In genomic region chr2:152951065-152951849, GRCm38 (mm10) we compare ENCODE assay signal across 9 mouse cellular contexts. TPM values are rescaled to one million over a fixed set of nuclear protein-coding genes. Genes with fewer than 3 reads are reported as not detected.
DNase-seq lines count a peak whose midpoint lies in the region; ATAC-seq and TF ChIP-seq lines count a peak whose summit lies in the region.
"Had no signal": no experiment of that assay in that cellular context is flagged by ENCODE, and none has a peak within 500 bp of the region (broad histone marks: within the 10 kb centered on the region; RNA-seq: fewer than 3 reads in every experiment).

Gene Dusp15, minus strand, starts transcription at chr2:152951698.

- 1% methylated on average over 52 of the region's 54 CpGs for WGBS in forebrain, postnatal 0 days
- WGBS in kidney, embryonic 16.5 days = under 1% methylated on average over 40 of the region's 54 CpGs
- whole genome bisulfite sequencing in liver, embryonic 11.5 days = 2% methylated on average over 51 of the region's 54 CpGs

- 0 out of 2 replicates have a peak within 1 kb of the TSS, but pooled peaks have one; percentile 31 for H3K27ac ChIP-seq in gastrocnemius, adult 2 months
- peak within 1 kb of the TSS; percentile 81 for H3K27ac ChIP-seq in forebrain, postnatal 0 days (ENCODE audit: low read depth, low read length)
- no peak within 1 kb of the TSS; the same call in 1 of the 2 replicates for H3K27ac ChIP-seq in kidney, embryonic 16.5 days (ENCODE audit: low read length)
- H3K27ac ChIP-seq in liver, embryonic 11.5 days (ENCODE audit: low read depth, low read length) = no peak within 1 kb of the TSS
- H3K27ac ChIP-seq: macrophage had no signal

- H3K9ac ChIP-seq in forebrain, postnatal 0 days = peak within 1 kb of the TSS; percentile 82
- H3K9ac ChIP-seq in kidney, embryonic 16.5 days (replicated peaks; ENCODE audit: low read length) = peak within 1 kb of the TSS; percentile 67
- 0 out of 2 replicates have a peak within 1 kb of the TSS, but pooled peaks have one; percentile 34 for H3K9ac ChIP-seq in liver, embryonic 11.5 days (ENCODE audit: low read depth, low read length)

- peak; percentile 86 for ATAC-seq in forebrain, postnatal 0 days
- peak; percentile 49; the same call in 1 of the 2 replicates for ATAC-seq in kidney, embryonic 16.5 days (ENCODE audit: low FRiP score, low TSS enrichment)
- no peak for ATAC-seq in liver, embryonic 11.5 days (replicated peaks; ENCODE audit: low FRiP score)

- H3K4me2 ChIP-seq in forebrain, postnatal 0 days (ENCODE audit: low read depth) = peak within 1 kb of the TSS; percentile 82
- H3K4me2 ChIP-seq in kidney, embryonic 16.5 days (replicated peaks; ENCODE audit: low read depth, low read length) = peak within 1 kb of the TSS; percentile 90
- H3K4me2 ChIP-seq in liver, embryonic 11.5 days = peak within 1 kb of the TSS; percentile 80

- no peak for DNase-seq in gastrocnemius, adult 2 months
- DNase-seq in gastrocnemius, postnatal 14 days = no peak
- DNase-seq in cerebellum, adult 11-12 months = peak; percentile 68
- DNase-seq in forebrain, postnatal 0 days = peak; percentile 86
- DNase-seq in liver, embryonic 11.5 days (ENCODE audit: low spot score) = no peak
- peak; percentile 68 for DNase-seq in right cerebral cortex, postnatal 14 days
- DNase-seq in urinary bladder, adult 18-20 months (ENCODE audit: low spot score in 2 of 2) = no peak

- H3K9me3 ChIP-seq in forebrain, postnatal 0 days (ENCODE audit: low read length) = no peaks in the 10 kb centered on the region
- no peaks in the 10 kb centered on the region for H3K9me3 ChIP-seq in kidney, embryonic 16.5 days (ENCODE audit: low read length)
- no peaks in the 10 kb centered on the region for H3K9me3 ChIP-seq in liver, embryonic 11.5 days (ENCODE audit: control insufficient read depth, low read length)

- no peaks in the 10 kb centered on the region for H3K36me3 ChIP-seq in forebrain, postnatal 0 days (ENCODE audit: insufficient read depth)
- no peaks in the 10 kb centered on the region for H3K36me3 ChIP-seq in kidney, embryonic 16.5 days (ENCODE audit: insufficient read depth, low read length)
- H3K36me3 ChIP-seq in liver, embryonic 11.5 days (ENCODE audit: control insufficient read depth, insufficient read depth, low read length) = no peaks in the 10 kb centered on the region

- peaks cover 7% of the 10 kb centered on the region; the same call in 1 of the 2 replicates for H3K4me1 ChIP-seq in forebrain, postnatal 0 days (ENCODE audit: insufficient read depth)
- peaks cover 6% of the 10 kb centered on the region; the same call in 1 of the 2 replicates for H3K4me1 ChIP-seq in kidney, embryonic 16.5 days (ENCODE audit: insufficient read depth, low read length)
- no peaks in the 10 kb centered on the region for H3K4me1 ChIP-seq in liver, embryonic 11.5 days (replicated peaks; ENCODE audit: control insufficient read depth, insufficient read depth, low read length)

- H3K27me3 ChIP-seq in forebrain, postnatal 0 days (ENCODE audit: insufficient read depth, low read length) = no peaks in the 10 kb centered on the region
- H3K27me3 ChIP-seq in kidney, embryonic 16.5 days (ENCODE audit: insufficient read depth, low read length) = peaks cover 35% of the 10 kb centered on the region
- H3K27me3 ChIP-seq in liver, embryonic 11.5 days (replicated peaks; ENCODE audit: control insufficient read depth, insufficient read depth, low read length) = peaks cover 70% of the 10 kb centered on the region

- no peak for TF ChIP-seq CTCF in gastrocnemius, adult 2 months (IDR thresholded peaks at IDR 0.05)
- TF ChIP-seq CTCF in forebrain, postnatal 0 days (IDR thresholded peaks at IDR 0.05; ENCODE audit: low read depth) = peak; percentile 56

- intact Hi-C loops in gastrocnemius, adult 2 months (cut with DNase I) = no loop called here
- intact Hi-C loops in gastrocnemius, postnatal 14 days (cut with DNase I; ENCODE audit: low total_unique reads) = no loop called here

- H3K4me3 ChIP-seq in gastrocnemius, adult 2 months = peak within 1 kb of the TSS; percentile 78
- peak within 1 kb of the TSS; percentile 68 for H3K4me3 ChIP-seq in forebrain, postnatal 0 days (ENCODE audit: low read depth, low read length)
- H3K4me3 ChIP-seq in kidney, embryonic 16.5 days (ENCODE audit: low read length) = peak within 1 kb of the TSS; percentile 60
- H3K4me3 ChIP-seq in liver, embryonic 11.5 days (ENCODE audit: low read depth, low read length) = peak within 1 kb of the TSS; percentile 61

RNA-seq across cellular contexts. Expression of gene Dusp15, which starts in this region (rescaled TPM):
- under 1 TPM; 0.45 to 0.61 TPM for total RNA-seq in gastrocnemius, adult 2 months (2021)
- 1 to 10 TPM in 1 of 2 experiments, under 1 TPM in 1; 0.62 to 3.3 TPM for total RNA-seq in gastrocnemius, postnatal 14 days (2021)
- total RNA-seq in forebrain, postnatal 0 days (2014; rRNA removed) = 23.7 and 25.0 TPM in 2 replicates
- 12.9 and 14.8 TPM in 2 replicates for polyA plus RNA-seq in forebrain, postnatal 0 days (2015; fragmentation: Nextera tagmentation; extraction: Ambion mirVana)
- 3.1 TPM in 2 replicates for polyA plus RNA-seq in kidney, embryonic 16.5 days (2015; fragmentation: Nextera tagmentation; extraction: Ambion mirVana)
- not detected in 2 replicates for polyA plus RNA-seq in liver, embryonic 11.5 days (2014; fragmentation: Nextera tagmentation; extraction: Ambion mirVana)
- polyA plus RNA-seq: macrophage had no signal

Comparison
In these comparisons a context has a peak if more than half of its experiments do, and no peak if none do; other contexts are left out.
1. DNase-seq: peak in cerebellum, adult 11-12 months (single experiment), forebrain, postnatal 0 days (single experiment) and right cerebral cortex, postnatal 14 days (single experiment); none in gastrocnemius, adult 2 months (single experiment), gastrocnemius, postnatal 14 days (single experiment), liver, embryonic 11.5 days (single experiment) and urinary bladder, adult 18-20 months (0 of 2).
2. H3K27ac ChIP-seq: peak in gastrocnemius, adult 2 months (single experiment) and forebrain, postnatal 0 days (single experiment); none in kidney, embryonic 16.5 days (single experiment) and liver, embryonic 11.5 days (single experiment).
3. Peak in every context shown above with its lines, with median percentiles within 50 percentile points of each other: H3K4me3 ChIP-seq, H3K4me2 ChIP-seq and H3K9ac ChIP-seq.